Mouse (Mus musculus): ENCODE results near the gene Ear6.

Ear6 gene

GRCm38 (mm10) chr14:51893809-51894208 lies 40.3 kb downstream of the Ear6 start:
- no peak for DNase-seq (ENCODE audit: low read depth, low spot score)

GRCm38 (mm10) chr14:51895071-51895470 lies 41.6 kb downstream of the Ear6 start:
- no peak for DNase-seq (ENCODE audit: low read depth, low spot score)

- no peak for DNase-seq (ENCODE audit: low read depth, low spot score)
These were observed 42.5 kb downstream of the Ear6 start for GRCm38 (mm10) chr14:51896019-51896418.

GRCm38 (mm10) chr14:51896539-51897170 lies 43.2 kb downstream of the Ear6 start:
- DNase-seq (ENCODE audit: low read depth, low spot score): no peak

GRCm38 (mm10) chr14:51899351-51899750 lies 45.9 kb downstream of the Ear6 start:
- no peak for DNase-seq (ENCODE audit: low read depth, low spot score)

- peak; percentile 75 for DNase-seq (ENCODE audit: low read depth, low spot score)
These were observed 49.6 kb downstream of the Ear6 start for GRCm38 (mm10) chr14:51902806-51903710.

- no peak for DNase-seq (ENCODE audit: low read depth, low spot score)
These were observed 50.3 kb downstream of the Ear6 start for GRCm38 (mm10) chr14:51903782-51904181.

Measured in skeletal muscle tissue, adult 2 months (tissue).